Mouse (Mus musculus) G1E (cell line): Measurements from ENCODE around the gene Cdsn.

Experiments
- CTCF ChIP-seq: IDR thresholded peaks from 2 replicates; pipeline ENCODE4 v1.5.1; 2012; ENCODE audit warnings: low read depth, low read length, inconsistent platforms, mixed read lengths
- GATA1 ChIP-seq: IDR thresholded peaks from 2 replicates; pipeline ENCODE4 v1.6.1; 2012; ENCODE audit warnings: borderline replicate concordance, low read length, inconsistent platforms, mixed read lengths

- TF ChIP-seq GATA1: no peak
- no peak for TF ChIP-seq CTCF
Measured at GRCm38 (mm10) chr17:35551881-35552414, at the start of gene Cdsn.
